Mouse (Mus musculus) skeletal muscle tissue, adult 2 months (tissue): ENCODE results near the gene Tulp2.
A peak's percentile ranks its signal among the peaks of the same experiment; 100 is the strongest.
"Not testable (repeated sequence)": the region's sequence is repeated elsewhere in the genome, so short reads cannot be mapped to it uniquely, and the experiment has no call there.

Experiments
- DNase-seq: peaks from one replicate; pipeline ENCODE4 v3.0.0-alpha.2; 2012; ENCODE audit warnings: low read depth, low spot score

Gene Tulp2

DNA sequence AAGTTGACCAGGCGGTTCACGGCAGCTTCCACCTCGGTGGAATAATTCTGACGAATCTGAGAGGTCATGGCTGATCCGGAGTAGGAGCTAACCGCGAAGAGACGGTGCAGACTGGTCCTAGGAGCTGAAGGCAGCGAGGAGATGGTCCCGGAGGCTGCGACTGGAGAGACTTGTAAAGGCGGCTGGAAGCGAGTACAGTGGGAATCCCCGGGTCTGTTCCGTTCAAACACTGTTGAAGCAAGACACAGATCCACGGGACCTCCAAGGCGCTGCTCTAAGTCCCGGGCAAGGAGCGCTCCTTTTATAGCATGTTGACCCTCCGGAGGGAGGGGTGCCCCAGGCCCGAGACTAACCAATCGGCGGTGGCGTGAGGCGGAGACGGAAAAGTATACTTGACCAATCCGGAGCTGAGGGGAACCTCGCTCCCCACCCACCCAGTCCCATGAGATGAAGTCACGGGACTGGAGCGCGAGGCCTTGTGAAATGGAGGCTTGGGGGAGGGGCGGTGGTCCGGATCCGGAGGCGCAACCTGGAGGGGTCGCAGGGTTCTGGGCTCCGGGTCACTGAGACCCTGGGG is 22.0 kb upstream of the Tulp2 start, which contains the start of gene Ftl1:
TSS of gene Ftl1 (minus strand) at position 321 of the 577 bp plus-strand sequence.
- DNase-seq = peak; percentile 100

DNA sequence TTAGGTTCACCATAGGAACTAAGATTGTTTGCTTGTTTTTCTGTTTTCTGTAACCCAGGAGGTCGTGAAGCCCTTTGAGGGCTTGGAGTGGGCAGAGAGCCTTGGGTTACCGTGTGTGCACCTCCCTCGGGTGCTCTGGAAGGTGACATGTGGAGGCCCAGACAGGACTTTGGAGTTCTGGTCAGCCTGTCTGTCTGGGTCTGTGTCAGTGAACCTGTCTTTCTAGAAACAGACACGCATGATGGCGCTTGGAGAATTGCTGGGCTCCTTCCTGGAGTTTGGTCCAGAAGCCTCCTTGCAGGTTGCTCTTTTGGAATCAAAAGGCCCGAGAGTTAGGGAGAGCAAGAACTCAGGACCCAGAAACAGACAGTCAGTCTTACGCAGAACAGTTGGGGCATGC is 21.3 kb upstream of the Tulp2 start:
- no peak for DNase-seq

DNA sequence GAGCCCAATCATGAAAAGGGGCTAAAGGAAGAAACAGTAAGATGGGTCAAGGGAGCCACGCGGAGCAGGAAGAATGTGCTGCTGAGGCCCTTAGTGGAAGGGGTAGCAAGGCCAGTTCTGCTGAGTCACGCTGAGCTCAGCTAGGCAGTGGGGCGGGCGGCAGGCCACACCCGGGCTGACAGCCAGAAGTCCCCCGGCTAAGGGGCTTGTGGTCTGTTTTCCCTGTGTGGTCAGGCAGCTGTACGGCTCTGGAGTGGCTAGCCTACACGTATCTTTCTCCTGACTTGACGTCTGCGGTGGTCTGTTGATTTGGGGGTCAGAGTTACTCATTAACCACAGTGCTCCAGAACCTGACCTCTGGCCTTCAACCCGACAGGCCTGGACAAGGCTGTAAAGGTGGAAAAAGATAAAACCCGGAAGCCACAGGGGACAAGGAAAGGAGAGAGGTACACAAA is 20.8 kb upstream of the Tulp2 start:
- DNase-seq = peak; percentile 76

DNA sequence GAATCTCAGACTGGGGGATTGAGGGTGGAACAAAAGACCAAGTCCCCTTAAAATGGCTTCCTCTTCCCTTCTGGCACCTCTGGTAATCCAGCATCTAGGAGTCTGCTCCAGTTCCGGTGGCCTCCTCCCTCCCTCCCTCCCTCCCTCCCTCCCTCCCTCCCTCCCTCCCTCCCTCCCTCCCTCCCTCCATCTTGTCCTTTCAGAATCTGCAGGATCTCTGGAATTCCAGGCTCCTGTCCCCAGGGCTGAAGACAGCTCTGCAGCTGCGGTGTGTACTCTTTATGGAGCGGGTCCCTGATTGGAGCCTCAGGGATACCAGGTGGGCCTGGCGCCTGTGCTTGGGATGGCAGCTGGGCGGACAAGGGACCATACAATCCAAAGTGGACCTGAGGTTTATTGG is 20.4 kb upstream of the Tulp2 start:
- no peak for DNase-seq

DNA sequence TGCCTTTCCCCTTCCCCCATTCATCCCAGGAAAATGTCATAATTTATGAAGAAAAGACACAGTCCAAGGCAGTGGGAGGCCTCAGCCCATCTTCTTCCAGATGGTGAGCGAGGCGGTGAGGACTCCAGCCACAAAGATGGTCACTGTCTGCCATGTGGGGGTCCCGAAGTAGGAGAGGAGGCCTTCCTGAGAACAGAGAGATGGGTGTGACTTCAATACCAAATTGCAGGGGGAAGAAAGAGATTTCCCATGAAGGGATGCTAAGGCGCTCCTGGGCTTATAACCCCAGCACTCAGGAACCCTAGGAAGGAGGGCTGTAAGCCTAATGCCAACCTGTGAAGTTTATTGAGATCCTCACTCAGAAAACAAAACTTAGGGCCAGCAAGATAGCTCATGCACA is 19.9 kb upstream of the Tulp2 start:
- no peak for DNase-seq

DNA sequence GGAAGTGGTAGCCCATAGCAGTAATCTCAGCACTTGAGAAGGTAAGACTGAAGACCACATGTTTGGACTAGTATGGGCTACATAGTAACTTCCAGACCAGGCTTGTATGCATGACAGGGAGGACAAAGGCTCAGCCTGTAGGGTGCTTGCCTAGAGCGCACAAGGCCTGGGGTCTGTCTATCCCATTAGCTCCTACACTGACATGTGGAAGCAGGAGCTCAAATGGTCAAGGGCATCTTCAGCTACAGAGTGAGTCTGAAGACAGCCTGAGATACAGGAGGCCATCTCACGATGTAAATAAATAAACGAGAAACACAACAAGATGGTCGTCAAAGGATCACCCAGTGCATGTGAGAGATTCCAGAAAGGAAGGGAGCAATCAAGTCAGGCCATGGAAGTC is 19.4 kb upstream of the Tulp2 start:
- DNase-seq = no peak

DNA sequence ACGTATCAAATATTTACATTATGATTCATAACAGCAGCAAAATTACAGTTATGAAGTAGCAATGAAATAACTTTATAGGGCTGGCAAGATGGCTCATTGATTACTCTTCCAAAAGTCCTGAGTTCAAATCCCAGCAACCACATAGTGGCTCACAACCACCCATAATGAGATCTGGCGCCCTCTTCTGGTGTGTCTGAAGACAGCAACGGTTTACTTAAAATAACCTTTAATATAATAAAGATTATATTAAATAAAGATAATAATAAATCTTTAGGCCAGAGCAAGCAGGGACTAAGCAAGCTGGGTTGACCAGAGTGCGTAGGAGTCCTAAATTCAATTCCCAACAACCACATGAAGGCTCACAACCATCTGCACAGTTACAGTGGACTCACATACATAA is 18.8 kb upstream of the Tulp2 start:
- DNase-seq = not testable (repeated sequence)

DNA sequence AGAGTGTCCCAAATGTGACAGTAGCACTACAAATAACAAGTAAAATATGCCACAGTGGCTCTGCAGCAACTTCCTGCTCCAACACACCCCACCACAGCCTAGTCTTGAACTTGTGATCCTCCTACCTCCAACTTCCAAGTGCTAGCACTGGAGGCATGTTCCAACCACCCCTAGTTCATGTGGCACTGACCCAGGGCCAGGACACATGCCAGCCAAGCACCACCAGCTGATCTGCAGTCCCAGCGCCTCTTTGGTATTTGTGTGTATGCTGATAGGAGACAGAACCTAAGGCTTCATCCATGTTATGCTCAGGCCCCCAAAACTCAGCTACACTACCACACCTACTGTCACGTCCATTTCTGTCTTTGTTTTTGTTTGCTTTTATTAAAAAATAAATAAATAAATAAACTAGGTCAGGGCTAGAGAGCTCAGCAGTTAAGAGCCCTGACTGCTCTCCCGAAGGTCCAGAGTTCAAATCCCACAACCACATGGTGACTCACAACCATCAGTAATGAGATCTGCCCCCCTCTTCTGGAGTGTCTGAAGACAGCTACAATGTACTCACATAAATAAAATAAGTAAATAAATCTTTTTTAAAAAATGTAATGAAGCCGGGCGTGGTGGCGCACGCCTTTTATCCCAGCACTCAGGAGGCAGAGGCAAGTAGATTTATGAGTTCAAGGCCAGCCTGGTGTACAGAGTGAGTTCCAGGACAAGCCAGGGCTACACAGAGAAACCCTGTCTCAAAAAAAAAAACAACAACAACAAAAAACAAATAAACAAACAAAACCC is 17.5 kb upstream of the Tulp2 start:
- DNase-seq = no peak

DNA sequence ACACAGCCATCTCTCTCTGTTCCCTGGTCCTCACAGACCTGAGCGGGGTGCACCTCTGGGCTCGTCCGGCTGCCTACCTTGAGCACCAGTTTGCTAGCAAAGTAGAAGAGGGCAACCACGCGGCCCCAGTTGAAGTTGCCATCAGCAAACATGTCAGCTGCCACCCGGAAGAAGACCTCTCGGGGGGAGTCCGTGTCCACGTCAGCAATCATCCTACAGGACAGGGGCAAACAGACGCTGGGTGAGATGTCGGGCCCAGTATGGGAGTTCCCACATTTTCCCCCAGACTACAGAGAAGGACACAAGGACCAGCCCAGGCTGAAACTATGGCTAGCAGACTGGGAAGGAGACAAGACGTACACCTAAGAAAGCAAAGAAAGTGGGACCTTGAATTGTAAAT is 16.6 kb upstream of the Tulp2 start:
- no peak for DNase-seq

DNA sequence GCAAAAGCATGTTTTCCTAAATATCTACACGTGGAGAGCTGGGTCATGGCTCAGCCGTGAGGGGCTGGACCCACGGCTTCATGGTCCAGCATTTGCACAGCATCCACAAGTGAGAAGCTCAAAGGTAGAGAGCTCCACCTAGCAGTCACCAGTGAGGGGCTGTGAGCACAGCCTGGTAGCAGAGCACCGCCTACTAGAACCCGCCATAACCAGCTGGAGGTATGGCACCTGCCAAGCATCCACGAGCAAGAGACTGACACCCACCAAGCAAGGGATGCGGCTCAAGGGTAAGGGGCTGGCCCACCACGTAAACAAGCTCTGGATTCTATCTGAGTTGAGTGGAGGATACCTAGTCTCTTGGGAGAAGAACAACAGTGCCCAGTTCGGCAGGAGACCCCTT is 16.1 kb upstream of the Tulp2 start:
- DNase-seq = no peak

DNA sequence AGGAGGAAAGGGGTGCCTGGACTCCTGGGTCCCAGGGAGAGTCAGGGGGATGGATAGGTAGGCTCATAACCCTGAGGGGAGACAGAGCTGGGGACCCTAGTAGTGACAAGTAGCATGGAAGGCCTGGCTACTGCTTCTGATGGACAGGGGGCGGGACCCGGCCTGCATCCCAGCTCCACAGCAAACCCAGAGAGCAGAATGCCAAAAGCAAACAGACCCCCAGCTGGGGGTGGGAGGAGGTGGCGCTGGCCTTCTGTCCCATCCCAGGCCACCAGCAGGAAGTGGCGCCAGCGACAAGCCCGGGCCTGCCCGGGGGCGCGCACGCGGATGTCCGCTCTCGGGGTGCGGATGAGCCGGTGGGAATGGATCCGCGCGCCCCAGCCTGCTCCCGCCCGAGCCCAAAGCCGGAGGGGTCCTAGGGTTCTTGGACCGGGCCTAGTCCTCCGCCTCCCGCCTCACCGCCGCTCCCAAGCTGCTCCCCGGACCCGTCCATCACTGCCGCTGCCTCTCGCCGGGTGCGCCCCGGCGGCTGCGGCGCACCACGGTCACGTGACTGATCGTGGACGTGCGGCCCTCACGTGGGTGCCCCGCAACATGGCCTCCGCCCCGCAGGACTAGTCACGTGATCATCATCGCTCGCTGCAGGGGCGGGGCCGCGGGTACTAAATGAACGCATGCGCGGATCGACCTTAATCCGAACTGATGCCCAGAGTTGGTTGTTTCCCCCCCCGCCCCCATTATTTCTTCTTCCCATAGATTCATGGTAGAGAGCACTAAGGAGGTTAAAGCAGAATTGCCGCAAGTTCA is 15.2 kb upstream of the Tulp2 start, which contains the start of gene Bax:
TSS of gene Bax (minus strand) at position 616 of the 807 bp plus-strand sequence.
- peak; percentile 96 for DNase-seq

DNA sequence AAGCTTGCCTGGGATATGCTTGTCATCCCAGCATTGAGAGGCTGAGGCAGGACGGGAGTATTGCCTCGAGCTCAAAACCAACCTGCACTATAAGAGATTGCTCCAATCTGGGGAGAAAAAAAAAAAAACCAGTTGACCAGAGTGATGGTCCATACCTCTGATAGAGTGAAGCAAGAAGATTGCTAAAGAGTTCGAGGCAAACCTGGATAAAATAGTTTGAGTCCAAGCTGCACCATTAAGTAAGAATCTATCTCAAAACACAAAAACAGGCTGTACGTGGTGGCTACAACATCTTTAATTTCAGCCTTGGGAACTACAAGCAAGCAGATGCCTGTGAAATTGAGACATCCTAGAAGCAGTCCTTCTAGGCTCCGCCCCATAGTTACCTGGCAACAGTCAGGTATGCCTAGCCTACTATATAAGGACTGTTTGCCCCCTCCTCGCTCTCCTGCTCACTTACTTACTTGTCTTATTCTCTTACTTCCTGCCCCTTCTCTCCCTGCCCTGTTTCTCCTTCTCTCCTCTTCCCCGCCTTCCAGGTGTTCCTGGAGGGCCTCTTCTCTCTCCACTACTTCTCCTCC is 14.5 kb upstream of the Tulp2 start:
- DNase-seq = no peak

DNA sequence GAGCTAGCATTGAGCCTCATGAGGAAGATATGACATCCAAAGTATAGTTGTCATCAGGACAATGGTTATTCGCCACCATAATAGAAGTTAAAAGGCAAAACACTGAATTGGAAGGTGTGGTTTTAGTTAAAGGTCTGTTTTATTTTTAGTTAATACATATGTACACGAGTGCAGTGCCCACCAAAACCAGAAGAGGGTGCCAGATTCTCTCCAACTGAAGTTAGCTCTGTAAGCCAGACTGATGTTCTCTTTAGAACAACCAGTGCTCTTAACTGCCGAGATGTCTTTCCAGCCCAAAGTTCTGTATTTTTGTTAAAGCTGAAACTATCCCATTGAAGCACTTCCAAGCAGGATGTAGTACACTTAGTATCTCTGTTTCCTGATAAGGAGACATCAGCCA is 10.8 kb upstream of the Tulp2 start:
- peak; percentile 57 for DNase-seq

DNA sequence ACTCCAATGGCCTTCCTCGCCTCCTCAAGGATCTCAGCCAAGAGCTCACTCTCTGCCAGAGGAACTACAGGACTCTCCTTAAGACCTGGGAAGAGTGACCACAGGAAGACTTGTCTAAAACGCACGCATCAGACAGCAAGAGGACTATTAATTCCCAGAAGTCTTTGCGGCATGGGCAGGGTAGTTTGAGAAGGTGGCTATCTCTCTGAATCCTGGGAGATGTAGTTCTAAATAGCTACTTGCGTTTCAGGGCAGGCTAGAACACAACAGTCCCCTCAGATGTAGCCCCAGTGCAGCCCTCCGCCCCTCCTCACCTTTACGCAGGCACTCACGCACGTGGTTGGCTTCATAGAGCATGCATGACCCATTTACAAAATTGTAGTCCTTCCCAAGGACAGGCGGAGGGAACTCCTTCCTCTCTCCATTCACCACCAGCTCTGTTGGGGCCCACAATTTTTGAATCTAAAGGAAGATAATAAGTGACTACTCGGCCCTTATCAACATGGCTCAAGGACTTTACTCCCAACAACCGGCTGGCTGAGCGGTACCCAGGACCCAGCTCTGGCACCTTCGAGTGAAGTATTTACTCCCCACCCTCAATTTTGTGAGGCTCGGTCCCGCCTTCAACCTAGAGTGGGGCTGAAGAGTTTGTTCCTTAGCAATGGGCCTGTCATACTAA is 6.2 kb upstream of the Tulp2 start:
- DNase-seq = peak; percentile 63

DNA sequence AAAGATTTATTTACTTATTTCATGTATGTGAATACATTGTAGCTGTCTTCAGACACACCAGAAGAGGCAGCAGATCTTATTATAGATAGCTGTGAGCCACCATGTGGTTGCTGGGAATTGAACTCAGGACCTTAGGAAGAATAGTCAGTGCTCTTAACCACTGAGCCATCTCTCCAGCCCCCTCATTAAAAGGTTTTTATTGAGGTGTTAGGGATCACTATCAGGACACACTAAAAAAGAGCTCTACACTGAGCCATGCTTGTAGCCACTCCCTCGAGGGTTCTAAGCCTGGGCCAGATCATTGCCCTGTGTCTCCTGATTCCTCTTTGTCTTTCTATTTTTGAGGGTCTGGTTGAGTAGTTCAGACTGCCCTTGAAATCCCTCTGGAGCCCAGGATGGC is 5.2 kb upstream of the Tulp2 start:
- DNase-seq = no peak

DNA sequence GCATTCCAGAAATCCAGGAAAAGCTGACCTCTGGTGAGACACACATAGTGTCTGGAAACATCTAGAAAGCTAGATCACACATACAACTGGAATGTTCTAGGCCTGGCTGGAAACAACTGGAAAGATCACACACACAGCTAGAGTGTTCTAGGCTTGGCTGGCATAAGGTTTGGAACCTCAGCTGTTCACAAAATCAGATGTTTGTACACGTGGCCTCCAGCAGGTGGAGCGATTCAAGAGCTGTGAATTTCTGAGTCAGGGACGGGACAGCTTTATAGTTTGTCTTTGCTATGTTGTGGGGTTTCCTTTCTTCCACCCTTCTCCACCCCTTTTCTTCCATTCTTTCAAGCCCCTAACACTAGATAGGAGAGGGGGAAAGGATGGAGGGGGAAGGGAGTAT is 4.7 kb upstream of the Tulp2 start:
- DNase-seq = peak; percentile 72

DNA sequence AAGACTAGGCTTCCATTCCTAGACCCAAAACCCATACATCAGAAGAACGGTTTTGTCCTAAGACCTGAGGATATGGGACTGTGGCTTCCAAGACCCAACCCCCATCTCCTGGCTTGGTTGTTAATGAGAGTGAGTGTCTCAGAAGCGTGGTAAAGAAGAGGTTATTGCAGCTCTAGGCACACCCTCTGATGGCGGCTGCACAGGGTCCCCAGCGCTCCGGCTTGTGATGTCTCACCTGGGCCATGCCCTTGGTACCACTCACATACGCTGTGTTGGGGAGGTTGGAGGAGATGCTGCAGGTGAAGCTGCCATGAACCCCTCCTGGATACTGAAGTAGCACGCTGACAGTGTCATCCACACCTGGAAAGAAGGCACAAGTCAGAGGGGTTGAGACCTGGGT is 2.9 kb upstream of the Tulp2 start:
- DNase-seq = no peak

DNA sequence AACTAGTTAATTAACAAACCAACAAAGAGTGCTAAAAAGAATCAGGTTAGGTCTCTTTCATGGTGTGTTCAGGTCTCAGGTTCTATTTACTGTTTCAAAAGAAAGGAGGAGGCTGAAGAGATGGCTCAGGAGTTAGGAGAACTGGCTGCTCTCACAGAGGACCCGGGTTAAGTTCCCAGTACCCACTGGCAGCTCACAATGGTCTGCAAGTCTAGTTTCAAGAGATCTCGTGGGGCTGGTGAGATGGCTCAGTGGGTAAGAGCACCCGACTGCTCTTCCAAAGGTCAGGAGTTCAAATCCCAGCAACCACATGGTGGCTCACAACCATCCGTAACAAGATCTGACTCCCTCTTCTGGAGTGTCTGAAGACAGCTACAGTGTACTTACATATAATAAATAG is 1.4 kb upstream of the Tulp2 start:
- DNase-seq = not testable (repeated sequence)

DNA sequence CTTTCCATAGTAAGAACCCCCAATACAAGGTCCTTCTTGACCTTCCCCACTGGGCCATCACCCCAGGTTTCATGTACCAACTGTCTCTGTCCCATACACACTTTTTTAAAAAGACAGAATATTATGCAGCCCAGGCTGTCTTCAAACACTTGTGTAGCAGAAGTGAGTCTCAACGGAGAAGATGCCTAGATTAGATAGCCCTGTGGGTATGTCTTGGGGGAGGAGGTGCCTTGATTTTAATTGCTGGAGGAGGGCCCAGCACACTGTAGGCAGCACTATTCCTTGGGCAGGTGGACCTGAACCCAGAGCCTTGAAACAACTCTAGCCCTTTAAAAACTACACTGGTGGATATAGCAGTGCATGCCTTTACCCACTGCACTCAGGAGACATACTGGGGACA is 489 bp downstream of the Tulp2 start:
- DNase-seq = no peak

DNA sequence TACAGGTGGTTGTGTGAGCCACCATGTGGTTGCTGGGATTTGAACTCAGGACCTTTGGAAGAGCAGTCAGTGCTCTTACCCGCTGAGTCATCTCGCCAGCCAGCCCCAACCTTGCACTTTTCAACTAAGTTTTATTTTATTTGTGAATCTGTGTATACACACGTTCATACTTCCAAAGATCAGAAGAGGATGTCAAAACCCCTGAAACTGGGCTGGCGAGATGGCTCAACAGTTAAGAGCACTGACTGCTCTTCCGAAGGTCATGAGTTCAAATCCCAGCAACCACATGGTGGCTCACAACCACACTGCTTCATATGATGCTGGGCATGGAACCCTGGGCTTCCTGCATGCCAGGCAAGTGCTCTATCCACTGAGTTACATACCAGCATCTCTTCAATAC is 3.3 kb downstream of the Tulp2 start:
- not testable (repeated sequence) for DNase-seq

DNA sequence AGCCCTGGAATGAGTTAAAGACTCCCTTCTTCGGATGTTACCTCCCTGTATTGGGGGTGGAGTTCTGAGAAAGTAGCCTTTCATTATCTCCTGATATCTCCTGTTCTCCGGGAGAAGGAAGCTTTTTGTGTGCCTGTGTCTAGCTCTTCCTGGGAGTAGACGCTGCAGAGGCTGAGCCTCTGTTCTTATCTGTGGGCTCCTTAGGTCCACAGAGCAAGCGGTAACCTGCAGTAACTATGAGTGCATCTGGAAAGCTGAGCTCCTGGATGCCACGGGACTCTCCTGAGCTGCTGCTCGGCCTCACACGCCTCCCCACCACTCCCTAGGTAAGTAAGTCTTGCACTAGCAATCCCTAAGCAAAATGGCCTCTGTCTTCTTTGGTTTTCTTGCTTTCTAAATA is 4.5 kb downstream of the Tulp2 start:
- DNase-seq = no peak
